Mouse (Mus musculus): Measurements from ENCODE around the gene Actrt2.

DNA sequence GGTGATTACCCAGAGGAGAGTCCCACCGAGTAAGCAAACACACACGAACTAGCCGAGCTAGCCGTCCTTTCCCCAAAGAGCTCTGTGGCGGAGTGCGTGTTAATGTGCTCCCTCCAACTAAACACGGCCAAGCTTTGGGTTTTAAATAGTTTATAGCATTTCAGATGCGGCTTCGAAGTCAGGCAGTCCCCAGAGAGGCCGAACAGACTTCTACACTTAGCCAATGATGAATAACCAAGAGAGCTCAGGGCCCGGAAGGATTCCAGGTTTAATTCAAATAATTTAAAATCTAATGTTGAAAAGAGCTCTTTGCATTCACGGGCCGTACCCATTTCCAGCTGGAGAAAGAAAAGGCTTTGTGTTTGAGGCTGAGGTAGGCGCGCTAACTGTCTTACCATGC lies 7.3 kb upstream of the Actrt2 start:
- TF ChIP-seq CTCF (IDR thresholded peaks at IDR 0.05; ENCODE audit: extremely low read depth, insufficient read length, insufficient replicate concordance, low read depth, low read length) (no peak), POLR2A (IDR thresholded peaks at IDR 0.05; ENCODE audit: low read depth, low read length) (no peak)
